Mouse (Mus musculus): ENCODE data around the gene Gm20518.

DNA sequence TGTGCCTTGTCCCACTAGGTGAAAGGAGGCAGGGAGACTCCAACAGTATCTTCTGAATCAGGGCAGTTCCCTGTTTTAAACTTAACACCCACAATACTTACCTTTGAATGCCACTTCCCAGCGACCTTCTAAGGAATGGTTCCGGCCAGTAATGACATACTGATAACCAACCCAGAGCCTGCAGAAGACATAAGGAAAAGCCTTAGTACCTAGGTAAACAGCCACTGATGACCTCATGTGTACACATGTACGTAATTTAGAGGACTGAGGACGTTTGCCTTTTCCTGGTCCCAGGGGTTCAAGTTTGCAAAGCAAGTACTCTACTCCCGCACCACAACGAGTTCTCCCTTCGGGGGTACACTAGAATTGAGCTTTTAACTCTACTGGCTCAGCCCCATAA is 34.3 kb downstream of the Gm20518 start:
- TF ChIP-seq ZKSCAN1 (IDR thresholded peaks at IDR 0.05; ENCODE audit: low read depth, low read length) (no peak), MEF2A (IDR thresholded peaks at IDR 0.05; ENCODE audit: extremely low read depth, insufficient replicate concordance, low read depth, low read length, poor library complexity, severe bottlenecking) (no peak), MXI1 (IDR thresholded peaks at IDR 0.05; ENCODE audit: low read depth, low read length) (no peak), USF1 (IDR thresholded peaks at IDR 0.05; ENCODE audit: low read depth, low read length) (no peak), GATA1 (IDR thresholded peaks at IDR 0.05; ENCODE audit: low read depth, low read length) (no peak), ZC3H11A (IDR thresholded peaks at IDR 0.05; ENCODE audit: low read depth, low read length) (no peak)

Measured in MEL (cell line).